Mouse (Mus musculus) liver, embryonic 14.5 days (tissue): ENCODE results near the gene Cep63.

Experiments used
- CTCF ChIP-seq: IDR thresholded peaks from 2 replicates; pipeline ENCODE4 v1.5.1; 2016; ENCODE audit warnings: antibody characterized with exemption, low read depth, control low read depth
- EP300 ChIP-seq: IDR thresholded peaks from 2 replicates; pipeline ENCODE4 v1.6.1; 2016; ENCODE audit warnings: antibody characterized with exemption, low read depth

DNA sequence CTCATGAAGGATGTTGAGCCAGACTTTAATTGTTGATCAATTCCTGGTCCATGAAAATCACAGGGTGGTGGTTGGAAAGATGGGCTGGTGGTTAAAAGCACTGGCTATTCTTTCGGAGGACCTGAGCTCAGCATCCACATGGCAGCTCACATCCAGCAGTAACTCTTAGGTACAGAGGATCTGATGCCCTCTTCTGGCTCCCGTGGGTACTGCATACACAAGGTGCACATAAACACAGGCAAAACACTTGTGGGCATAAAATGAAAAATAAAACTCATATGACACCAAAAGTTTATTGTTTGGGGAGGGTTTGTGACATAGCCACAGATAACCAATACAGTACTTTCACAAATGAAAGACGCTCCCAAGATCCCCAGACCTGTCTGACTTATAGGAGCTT lies 67.9 kb downstream of the Cep63 start:
- no peak; the same call in 1 of the 2 replicates for TF ChIP-seq CTCF
- TF ChIP-seq EP300: no peak
